Mouse (Mus musculus) heart, adult 2 months (tissue): Measurements from ENCODE around the gene Edem2.

Source experiments
- CTCF ChIP-seq: fragments of 200-600 bp; IDR thresholded peaks from 2 replicates; pipeline ENCODE4 v1.8.1; 2022; ENCODE audit warnings: antibody characterized with exemption, mild to moderate bottlenecking, moderate library complexity
- POLR2A ChIP-seq: fragments of 200-500 bp; IDR thresholded peaks from 2 replicates; pipeline ENCODE4 v1.6.1; 2011; ENCODE audit warnings: mild to moderate bottlenecking, low read depth, low read length, control low read depth; ENCODE audit not compliant: insufficient read depth

DNA sequence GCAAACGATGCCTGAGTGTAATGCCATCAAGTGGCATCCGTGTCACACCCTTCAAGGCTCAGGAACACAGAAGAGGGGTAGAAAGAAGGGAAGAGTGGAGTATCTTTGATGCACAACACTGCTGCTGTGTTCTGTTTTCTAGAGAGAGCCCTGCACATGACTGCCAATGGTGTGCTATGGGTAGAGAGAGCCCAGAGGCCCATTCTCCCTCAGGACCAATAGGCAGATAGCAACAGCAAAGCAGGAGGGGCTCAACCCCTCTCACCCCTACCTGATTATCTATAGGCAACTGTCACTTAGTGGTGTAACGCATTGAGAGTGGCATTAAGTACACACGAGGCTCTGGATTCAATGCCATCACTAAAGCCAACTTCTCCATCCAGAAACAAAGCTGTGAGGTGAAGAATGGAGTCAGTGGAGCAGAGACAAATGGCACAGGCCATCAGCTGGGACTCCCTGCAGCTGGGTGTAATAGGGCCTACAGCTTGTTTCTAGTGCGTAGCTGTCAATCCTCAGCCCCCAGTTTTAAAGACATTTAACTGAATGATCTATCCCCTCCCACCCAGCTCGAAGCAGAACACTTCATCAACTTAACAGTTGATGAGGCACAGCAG is 73.4 kb downstream of the Edem2 start:
- TF ChIP-seq CTCF (no peak), POLR2A (no peak)
